Mouse (Mus musculus) midbrain, embryonic 10.5 days (tissue): ENCODE results near the gene Mrpl11. TPM values are rescaled to one million over a fixed set of nuclear protein-coding genes. Genes with fewer than 3 reads are reported as not detected.

ENCODE experiments used
- DNase-seq: peaks from one replicate; pipeline ENCODE4 v3.0.0-alpha.2; 2017; ENCODE audit warnings: low spot score
- H3K27ac ChIP-seq: fragments of 300-500 bp; sonication (generic); replicated peaks from 2 replicates; pipeline ENCODE4 v1.5.1; 2016; ENCODE audit warnings: mild to moderate bottlenecking
- H3K27me3 ChIP-seq: fragments of 300-500 bp; sonication (generic); 2 replicates; pipeline ENCODE4 v1.6.1; 2016; ENCODE audit warnings: low read depth, mild to moderate bottlenecking; ENCODE audit not compliant: poor library complexity, severe bottlenecking
- H3K36me3 ChIP-seq: fragments of 300-500 bp; sonication (generic); 2 replicates; pipeline ENCODE4 v1.6.1; 2016; ENCODE audit warnings: mild to moderate bottlenecking, moderate library complexity
- H3K4me1 ChIP-seq: fragments of 300-500 bp; sonication (generic); 2 replicates; pipeline ENCODE4 v1.6.1; 2016
- H3K4me3 ChIP-seq: fragments of 300-500 bp; sonication (generic); 2 replicates; pipeline ENCODE4 v1.5.1; 2016; ENCODE audit warnings: mild to moderate bottlenecking, moderate library complexity
- H3K9me3 ChIP-seq: fragments of 300-500 bp; sonication (generic); replicated peaks from 2 replicates; pipeline ENCODE4 v1.6.1; 2016; ENCODE audit warnings: mild to moderate bottlenecking
- WGBS: fragments of 180-500 bp; shearing (Covaris S2); methylation state at CpG from one replicate; pipeline ENCODE4 v1.1.7; 2016; 5-methylcytosine and 5-hydroxymethylcytosine counted together
- polyA plus RNA-seq: library from polyadenylated mRNA; unstranded; fragments of >200 nt; fragmentation: Nextera tagmentation; extraction: Ambion mirVana; gene quantifications from 2 replicates; pipeline ENCODE4 v1.2.1, GENCODE M21; 2016

The Mrpl11 gene
- polyA plus RNA-seq = 156 and 163 TPM in 2 replicates

GRCm38 (mm10) chr19:4961928-4962601 lies at the start of gene Mrpl11:
Mrpl11 (plus strand) TSS chr19:4962147.
- DNase-seq = peak; percentile 90
- WGBS = under 1% methylated on average over 34 of the region's 34 CpGs
- H3K4me1 ChIP-seq = peaks cover 10% of the 10 kb centered on the region
- no peaks in the 10 kb centered on the region for H3K27me3 ChIP-seq
- no peaks in the 10 kb centered on the region for H3K9me3 ChIP-seq
- H3K27ac ChIP-seq = peak within 1 kb of the TSS; percentile 95
- H3K36me3 ChIP-seq = peaks cover 31% of the 10 kb centered on the region
- peak within 1 kb of the TSS; percentile 90 for H3K4me3 ChIP-seq

GRCm38 (mm10) chr19:4915924-4916603 lies 45.9 kb upstream of the Mrpl11 start:
- H3K36me3 ChIP-seq = peaks cover 100% of the 10 kb centered on the region
- H3K4me3 ChIP-seq = no peak overlapping the region
- no peak overlapping the region for H3K27ac ChIP-seq
- no peaks in the 10 kb centered on the region for H3K4me1 ChIP-seq
- no peak for DNase-seq
- H3K27me3 ChIP-seq = no peaks in the 10 kb centered on the region
- WGBS = 91% methylated on average over 15 of the region's 15 CpGs
- no peaks in the 10 kb centered on the region for H3K9me3 ChIP-seq

GRCm38 (mm10) chr19:4916827-4917226 lies 45.1 kb upstream of the Mrpl11 start:
- H3K36me3 ChIP-seq = peaks cover 100% of the 10 kb centered on the region
- H3K4me1 ChIP-seq = no peaks in the 10 kb centered on the region
- no peaks in the 10 kb centered on the region for H3K27me3 ChIP-seq
- WGBS = 92% methylated on average over 10 of the region's 10 CpGs
- DNase-seq = no peak
- H3K4me3 ChIP-seq = no peak overlapping the region
- no peaks in the 10 kb centered on the region for H3K9me3 ChIP-seq
- H3K27ac ChIP-seq = no peak overlapping the region

GRCm38 (mm10) chr19:4919652-4920051 lies 42.3 kb upstream of the Mrpl11 start:
- DNase-seq = no peak
- Histone ChIP-seq H3K9me3 (no peaks in the 10 kb centered on the region), H3K4me1 (no peaks in the 10 kb centered on the region), H3K27ac (no peak overlapping the region), H3K4me3 (no peak overlapping the region), H3K36me3 (peaks cover 99% of the 10 kb centered on the region), H3K27me3 (no peaks in the 10 kb centered on the region)
- 88% methylated on average over 6 of the region's 6 CpGs for WGBS

GRCm38 (mm10) chr19:4925121-4925860 lies 36.7 kb upstream of the Mrpl11 start:
- peaks cover 63% of the 10 kb centered on the region for H3K36me3 ChIP-seq
- no peak for DNase-seq

GRCm38 (mm10) chr19:4927904-4928531 lies 33.9 kb upstream of the Mrpl11 start, which contains the start of gene Dpp3:
Dpp3 (minus strand) TSS chr19:4928287.
- Histone ChIP-seq H3K9me3 (no peaks in the 10 kb centered on the region), H3K4me3 (peak within 1 kb of the TSS; percentile 78), H3K27ac (peak within 1 kb of the TSS; percentile 91), H3K36me3 (peaks cover 35% of the 10 kb centered on the region), H3K27me3 (no peaks in the 10 kb centered on the region), H3K4me1 (peaks cover 26% of the 10 kb centered on the region)
- under 1% methylated on average over 32 of the region's 32 CpGs for WGBS
- DNase-seq = peak; percentile 100

More at GRCm38 (mm10) chr19:4925121-4925860, 36.7 kb upstream of the Mrpl11 start:
- Histone ChIP-seq H3K9me3 (no peaks in the 10 kb centered on the region), H3K27ac (no peak overlapping the region), H3K4me3 (no peak overlapping the region), H3K27me3 (no peaks in the 10 kb centered on the region), H3K4me1 (peaks cover 26% of the 10 kb centered on the region)
- WGBS = 95% methylated on average over 11 of the region's 11 CpGs

GRCm38 (mm10) chr19:4928781-4929180 lies 33.2 kb upstream of the Mrpl11 start:
- peaks cover 26% of the 10 kb centered on the region for H3K4me1 ChIP-seq
- H3K27ac ChIP-seq = peak overlapping the region; percentile 91
- no peak for DNase-seq
- WGBS = 63% methylated on average over 5 of the region's 5 CpGs
- peak overlapping the region; percentile 78 for H3K4me3 ChIP-seq
- no peaks in the 10 kb centered on the region for H3K27me3 ChIP-seq
- no peaks in the 10 kb centered on the region for H3K9me3 ChIP-seq
- H3K36me3 ChIP-seq = peaks cover 28% of the 10 kb centered on the region

GRCm38 (mm10) chr19:4936896-4937295 lies 25.1 kb upstream of the Mrpl11 start:
- Histone ChIP-seq H3K27ac (no peak overlapping the region), H3K36me3 (no peaks in the 10 kb centered on the region), H3K4me3 (no peak overlapping the region), H3K27me3 (peaks cover 13% of the 10 kb centered on the region), H3K9me3 (no peaks in the 10 kb centered on the region), H3K4me1 (no peaks in the 10 kb centered on the region)
- DNase-seq = no peak
- WGBS = 89% methylated on average over 2 of the region's 2 CpGs

- Histone ChIP-seq H3K4me1 (peaks cover 7% of the 10 kb centered on the region), H3K9me3 (no peaks in the 10 kb centered on the region), H3K27ac (no peak overlapping the region), H3K27me3 (peaks cover 20% of the 10 kb centered on the region), H3K4me3 (no peak overlapping the region), H3K36me3 (no peaks in the 10 kb centered on the region)
- WGBS = 89% methylated on average over 17 of the region's 17 CpGs
- DNase-seq = no peak
These were observed 24.3 kb upstream of the Mrpl11 start for GRCm38 (mm10) chr19:4937444-4938310.

GRCm38 (mm10) chr19:4942551-4943252 lies 19.2 kb upstream of the Mrpl11 start, which contains the start of gene Peli3:
Peli3 (minus strand) TSS chr19:4943127.
- peaks cover 28% of the 10 kb centered on the region for H3K27me3 ChIP-seq
- WGBS = under 1% methylated on average over 55 of the region's 55 CpGs
- no peaks in the 10 kb centered on the region for H3K36me3 ChIP-seq
- peaks cover 17% of the 10 kb centered on the region for H3K4me1 ChIP-seq
- no peaks in the 10 kb centered on the region for H3K9me3 ChIP-seq
- DNase-seq = peak; percentile 87
- peak within 1 kb of the TSS; percentile 82 for H3K4me3 ChIP-seq
- peak within 1 kb of the TSS; percentile 72 for H3K27ac ChIP-seq

GRCm38 (mm10) chr19:4943253-4943588 lies 18.7 kb upstream of the Mrpl11 start:
- H3K4me3 ChIP-seq = peak overlapping the region; percentile 82
- peak; percentile 21 for DNase-seq
- H3K27me3 ChIP-seq = peaks cover 26% of the 10 kb centered on the region
- WGBS = 10% methylated on average over 13 of the region's 13 CpGs
- H3K9me3 ChIP-seq = no peaks in the 10 kb centered on the region
- no peaks in the 10 kb centered on the region for H3K36me3 ChIP-seq
- H3K4me1 ChIP-seq = peaks cover 17% of the 10 kb centered on the region
- H3K27ac ChIP-seq = peak overlapping the region; percentile 72; the same call in 1 of the 2 replicates
